Mouse (Mus musculus): ENCODE data around the gene Ttc33. TPM values are rescaled to one million over a fixed set of nuclear protein-coding genes. Genes with fewer than 3 reads are reported as not detected.

Ttc33 gene
- polyA plus RNA-seq, 1 experiment = 14.2 TPM

- peak; percentile 54 for DNase-seq
- Histone ChIP-seq H3K27me3 (replicated peaks; ENCODE audit: control insufficient read depth, insufficient read depth, low read length) (no peaks in the 10 kb centered on the region), H3K36me3 (ENCODE audit: control insufficient read depth, insufficient read depth, low read length) (no peaks in the 10 kb centered on the region), H3K4me1 (ENCODE audit: control insufficient read depth, insufficient read depth, low read length) (0 out of 2 replicates have a peak, but pooled peaks cover 7% of the 10 kb centered on the region), H3K27ac (ENCODE audit: insufficient read depth, low read depth, low read length) (no peak overlapping the region), H3K4me3 (ENCODE audit: insufficient read depth, low read depth, low read length) (no peak overlapping the region)
- TF ChIP-seq CTCF (conservative IDR thresholded peaks at IDR 0.05; ENCODE audit: insufficient read depth, insufficient read length, low read depth, low read length) (no peak), POLR2A (IDR thresholded peaks at IDR 0.05; ENCODE audit: low read depth, low read length) (no peak)
- WGBS = 36% methylated on average over 9 of the region's 9 CpGs
These were observed 30.7 kb upstream of the Ttc33 start for GRCm38 (mm10) chr15:5154621-5155020.

- Histone ChIP-seq H3K27ac (ENCODE audit: insufficient read depth, low read depth, low read length) (no peak overlapping the region), H3K4me3 (ENCODE audit: insufficient read depth, low read depth, low read length) (no peak overlapping the region), H3K27me3 (replicated peaks; ENCODE audit: control insufficient read depth, insufficient read depth, low read length) (no peaks in the 10 kb centered on the region), H3K36me3 (ENCODE audit: control insufficient read depth, insufficient read depth, low read length) (no peaks in the 10 kb centered on the region), H3K4me1 (ENCODE audit: control insufficient read depth, insufficient read depth, low read length) (0 out of 2 replicates have a peak, but pooled peaks cover 7% of the 10 kb centered on the region)
- DNase-seq = no peak
- TF ChIP-seq POLR2A (IDR thresholded peaks at IDR 0.05; ENCODE audit: low read depth, low read length) (no peak), CTCF (conservative IDR thresholded peaks at IDR 0.05; ENCODE audit: insufficient read depth, insufficient read length, low read depth, low read length) (no peak)
- 50% methylated on average over 5 of the region's 5 CpGs for WGBS
These were observed 30.2 kb upstream of the Ttc33 start for GRCm38 (mm10) chr15:5155093-5155492.

GRCm38 (mm10) chr15:5156355-5156754 is 29.0 kb upstream of the Ttc33 start:
- no peak overlapping the region for H3K4me3 ChIP-seq (ENCODE audit: insufficient read depth, low read depth, low read length)
- H3K27me3 ChIP-seq (replicated peaks; ENCODE audit: control insufficient read depth, insufficient read depth, low read length) = no peaks in the 10 kb centered on the region
- no peaks in the 10 kb centered on the region for H3K36me3 ChIP-seq (ENCODE audit: control insufficient read depth, insufficient read depth, low read length)
- 0 out of 2 replicates have a peak, but pooled peaks cover 7% of the 10 kb centered on the region for H3K4me1 ChIP-seq (ENCODE audit: control insufficient read depth, insufficient read depth, low read length)
- TF ChIP-seq POLR2A (IDR thresholded peaks at IDR 0.05; ENCODE audit: low read depth, low read length) (no peak), CTCF (conservative IDR thresholded peaks at IDR 0.05; ENCODE audit: insufficient read depth, insufficient read length, low read depth, low read length) (no peak)
- H3K27ac ChIP-seq (ENCODE audit: insufficient read depth, low read depth, low read length) = no peak overlapping the region
- no peak for DNase-seq
- 66% methylated on average over 4 of the region's 4 CpGs for WGBS

GRCm38 (mm10) chr15:5157386-5157785 is 27.9 kb upstream of the Ttc33 start:
- H3K27me3 ChIP-seq (replicated peaks; ENCODE audit: control insufficient read depth, insufficient read depth, low read length) = no peaks in the 10 kb centered on the region
- H3K27ac ChIP-seq (ENCODE audit: insufficient read depth, low read depth, low read length) = no peak overlapping the region
- no peak for DNase-seq
- H3K4me3 ChIP-seq (ENCODE audit: insufficient read depth, low read depth, low read length) = no peak overlapping the region
- no peaks in the 10 kb centered on the region for H3K36me3 ChIP-seq (ENCODE audit: control insufficient read depth, insufficient read depth, low read length)
- TF ChIP-seq POLR2A (IDR thresholded peaks at IDR 0.05; ENCODE audit: low read depth, low read length) (no peak), CTCF (conservative IDR thresholded peaks at IDR 0.05; ENCODE audit: insufficient read depth, insufficient read length, low read depth, low read length) (no peak)
- WGBS = 46% methylated on average over 1 of the region's 1 CpGs
- H3K4me1 ChIP-seq (ENCODE audit: control insufficient read depth, insufficient read depth, low read length) = 0 out of 2 replicates have a peak, but pooled peaks cover 7% of the 10 kb centered on the region

- H3K4me1 ChIP-seq (ENCODE audit: control insufficient read depth, insufficient read depth, low read length) = 0 out of 2 replicates have a peak, but pooled peaks cover 5% of the 10 kb centered on the region
- no peak overlapping the region for H3K4me3 ChIP-seq (ENCODE audit: insufficient read depth, low read depth, low read length)
- 46% methylated on average over 6 of the region's 6 CpGs for WGBS
- DNase-seq = no peak
- H3K36me3 ChIP-seq (ENCODE audit: control insufficient read depth, insufficient read depth, low read length) = peaks cover 2% of the 10 kb centered on the region; the same call in 1 of the 2 replicates
- H3K27me3 ChIP-seq (replicated peaks; ENCODE audit: control insufficient read depth, insufficient read depth, low read length) = no peaks in the 10 kb centered on the region
- TF ChIP-seq CTCF (conservative IDR thresholded peaks at IDR 0.05; ENCODE audit: insufficient read depth, insufficient read length, low read depth, low read length) (no peak), POLR2A (IDR thresholded peaks at IDR 0.05; ENCODE audit: low read depth, low read length) (no peak)
- no peak overlapping the region for H3K27ac ChIP-seq (ENCODE audit: insufficient read depth, low read depth, low read length)
These were observed 26.5 kb upstream of the Ttc33 start for GRCm38 (mm10) chr15:5158827-5159226.

GRCm38 (mm10) chr15:5165121-5165773 is 20.1 kb upstream of the Ttc33 start:
- peaks cover 4% of the 10 kb centered on the region; the same call in 1 of the 2 replicates for H3K36me3 ChIP-seq (ENCODE audit: control insufficient read depth, insufficient read depth, low read length)
- H3K4me3 ChIP-seq (ENCODE audit: insufficient read depth, low read depth, low read length) = no peak overlapping the region
- TF ChIP-seq POLR2A (IDR thresholded peaks at IDR 0.05; ENCODE audit: low read depth, low read length) (no peak), CTCF (conservative IDR thresholded peaks at IDR 0.05; ENCODE audit: insufficient read depth, insufficient read length, low read depth, low read length) (no peak)
- H3K4me1 ChIP-seq (ENCODE audit: control insufficient read depth, insufficient read depth, low read length) = no peaks in the 10 kb centered on the region
- 76% methylated on average over 12 of the region's 12 CpGs for WGBS
- H3K27me3 ChIP-seq (replicated peaks; ENCODE audit: control insufficient read depth, insufficient read depth, low read length) = no peaks in the 10 kb centered on the region
- H3K27ac ChIP-seq (ENCODE audit: insufficient read depth, low read depth, low read length) = no peak overlapping the region
- no peak for DNase-seq

GRCm38 (mm10) chr15:5173217-5173820 is 12.0 kb upstream of the Ttc33 start:
- Histone ChIP-seq H3K4me3 (ENCODE audit: insufficient read depth, low read depth, low read length) (no peak overlapping the region), H3K4me1 (ENCODE audit: control insufficient read depth, insufficient read depth, low read length) (no peaks in the 10 kb centered on the region), H3K27me3 (replicated peaks; ENCODE audit: control insufficient read depth, insufficient read depth, low read length) (no peaks in the 10 kb centered on the region), H3K36me3 (ENCODE audit: control insufficient read depth, insufficient read depth, low read length) (peaks cover 8% of the 10 kb centered on the region), H3K27ac (ENCODE audit: insufficient read depth, low read depth, low read length) (no peak overlapping the region)
- TF ChIP-seq CTCF (conservative IDR thresholded peaks at IDR 0.05; ENCODE audit: insufficient read depth, insufficient read length, low read depth, low read length) (no peak), POLR2A (IDR thresholded peaks at IDR 0.05; ENCODE audit: low read depth, low read length) (no peak)
- DNase-seq = peak; percentile 74
- WGBS = 66% methylated on average over 12 of the region's 12 CpGs

Data from kidney, adult 2 months (tissue).